Mouse (Mus musculus): ENCODE measurements around the gene Trio.

Gene Trio

GRCm38 (mm10) chr15:27886992-27887391 is 138.7 kb downstream of the Trio start:
- no peak for DNase-seq (ENCODE audit: extremely low read depth, low read depth, low spot score)

DNA sequence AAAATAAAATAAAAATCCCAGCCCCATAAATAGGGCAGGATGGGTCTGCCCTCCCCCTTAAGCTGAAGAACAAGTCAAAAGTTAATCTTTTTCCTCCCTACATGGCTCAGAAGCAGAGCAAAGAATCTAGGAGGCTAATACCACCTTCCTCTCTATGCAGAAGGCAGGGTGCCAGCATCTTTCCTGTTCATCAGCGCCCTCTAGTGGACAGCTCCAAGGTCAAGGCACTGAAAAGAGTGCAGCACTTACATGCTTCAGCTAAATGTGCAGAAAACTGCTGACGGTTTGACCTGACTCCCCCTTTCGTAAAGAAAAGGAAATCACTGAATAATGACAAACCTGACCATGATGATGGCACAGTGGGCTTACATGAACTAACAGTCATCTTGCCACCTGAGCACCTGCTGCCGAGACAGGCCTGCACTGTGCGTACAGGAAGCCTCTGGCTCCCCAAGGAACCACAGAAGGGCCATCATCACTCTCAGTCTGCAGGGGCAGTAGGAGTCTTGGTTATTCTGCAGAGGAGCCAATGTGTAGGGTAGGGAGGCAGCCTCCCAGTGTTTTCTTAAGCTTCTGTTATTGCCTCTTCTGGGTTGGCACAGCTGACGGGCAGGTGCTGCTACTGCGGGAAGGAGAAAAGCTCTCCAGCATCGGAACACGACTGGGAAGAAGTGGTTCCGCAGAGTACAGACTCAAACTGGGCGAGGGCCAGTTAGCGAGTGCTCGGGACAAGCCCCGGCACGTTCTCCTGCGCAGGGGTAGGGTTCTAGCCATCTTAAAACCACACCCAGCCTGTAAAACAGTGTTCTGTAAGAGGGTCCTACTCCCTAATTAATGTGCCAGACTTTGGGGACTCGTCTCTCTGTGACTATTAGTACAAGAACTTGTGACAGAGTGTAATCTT is 141.0 kb downstream of the Trio start:
- no peak for DNase-seq (ENCODE audit: extremely low read depth, low read depth, low spot score)

GRCm38 (mm10) chr15:27883881-27884280 is 141.8 kb downstream of the Trio start:
- DNase-seq (ENCODE audit: extremely low read depth, low read depth, low spot score): no peak

GRCm38 (mm10) chr15:27882898-27883297 is 142.8 kb downstream of the Trio start:
- no peak for DNase-seq (ENCODE audit: extremely low read depth, low read depth, low spot score)

- no peak for DNase-seq (ENCODE audit: extremely low read depth, low read depth, low spot score)
These were observed 147.8 kb downstream of the Trio start for GRCm38 (mm10) chr15:27877831-27878230.

GRCm38 (mm10) chr15:27876327-27876726 is 149.3 kb downstream of the Trio start:
- DNase-seq (ENCODE audit: extremely low read depth, low read depth, low spot score): no peak

- DNase-seq (ENCODE audit: extremely low read depth, low read depth, low spot score): no peak
These were observed 149.9 kb downstream of the Trio start for GRCm38 (mm10) chr15:27875753-27876152.

DNA sequence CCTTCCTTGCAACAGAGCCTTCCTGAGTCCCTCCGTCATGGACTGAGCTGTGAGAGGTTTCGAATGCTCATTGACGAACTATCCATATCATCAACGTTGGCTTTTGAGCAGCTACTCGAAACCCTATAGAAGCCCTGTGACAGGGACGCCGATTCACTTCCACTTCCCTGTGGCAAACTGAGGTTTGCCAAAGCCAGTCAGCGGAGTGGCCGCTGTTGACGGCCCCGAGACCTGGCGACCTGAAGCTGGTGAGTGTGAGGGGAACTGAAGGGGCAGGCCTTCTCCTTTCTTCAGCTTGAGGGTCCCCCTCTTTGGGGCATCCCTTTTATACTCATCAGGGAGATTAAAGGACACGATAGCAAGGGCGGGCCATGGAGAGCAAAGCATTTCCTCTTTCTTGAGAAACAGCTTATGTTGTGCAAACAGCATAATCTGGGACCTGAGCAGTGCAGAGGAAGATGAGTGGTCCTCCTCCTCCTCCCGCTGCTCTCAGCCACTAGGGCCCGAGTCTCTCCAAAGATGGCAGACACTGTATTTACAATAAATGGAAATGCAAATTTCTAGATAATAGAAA is 151.8 kb downstream of the Trio start:
- DNase-seq (ENCODE audit: extremely low read depth, low read depth, low spot score): no peak

- DNase-seq (ENCODE audit: extremely low read depth, low read depth, low spot score): no peak
These were observed 153.4 kb downstream of the Trio start for GRCm38 (mm10) chr15:27872286-27872685.

GRCm38 (mm10) chr15:27871708-27872107 is 153.9 kb downstream of the Trio start:
- DNase-seq (ENCODE audit: extremely low read depth, low read depth, low spot score): no peak

GRCm38 (mm10) chr15:27871260-27871659 is 154.4 kb downstream of the Trio start:
- DNase-seq (ENCODE audit: extremely low read depth, low read depth, low spot score): no peak

- DNase-seq (ENCODE audit: extremely low read depth, low read depth, low spot score): no peak
These were observed 156.6 kb downstream of the Trio start for GRCm38 (mm10) chr15:27869001-27869400.

GRCm38 (mm10) chr15:27867831-27868230 is 157.8 kb downstream of the Trio start:
- no peak for DNase-seq (ENCODE audit: extremely low read depth, low read depth, low spot score)

GRCm38 (mm10) chr15:27866471-27866870 is 159.2 kb downstream of the Trio start:
- DNase-seq (ENCODE audit: extremely low read depth, low read depth, low spot score): no peak

- no peak for DNase-seq (ENCODE audit: extremely low read depth, low read depth, low spot score)
These were observed 159.6 kb downstream of the Trio start for GRCm38 (mm10) chr15:27866053-27866452.

- DNase-seq (ENCODE audit: extremely low read depth, low read depth, low spot score): no peak
These were observed 161.3 kb downstream of the Trio start for GRCm38 (mm10) chr15:27864397-27864796.

DNA sequence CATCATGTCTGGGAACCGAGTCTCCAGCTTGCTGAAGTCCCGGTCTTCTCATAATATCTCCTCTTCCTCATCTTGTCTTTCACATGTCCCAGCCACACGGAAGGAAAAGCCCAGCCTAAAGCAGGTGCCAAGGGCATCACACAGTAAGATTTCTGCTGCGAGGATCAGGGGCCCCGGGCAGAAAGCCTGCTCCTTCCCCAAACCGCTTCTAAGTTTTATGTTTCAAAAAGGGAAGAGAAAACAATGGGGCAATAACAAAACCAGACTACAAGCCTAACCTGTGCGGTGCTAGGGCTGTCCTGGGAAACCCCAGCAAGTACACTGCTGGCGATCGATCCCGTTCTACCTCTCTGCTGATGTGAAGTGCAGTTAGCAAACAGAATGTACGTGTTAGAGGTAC is 162.7 kb downstream of the Trio start:
- no peak for DNase-seq (ENCODE audit: extremely low read depth, low read depth, low spot score)

DNA sequence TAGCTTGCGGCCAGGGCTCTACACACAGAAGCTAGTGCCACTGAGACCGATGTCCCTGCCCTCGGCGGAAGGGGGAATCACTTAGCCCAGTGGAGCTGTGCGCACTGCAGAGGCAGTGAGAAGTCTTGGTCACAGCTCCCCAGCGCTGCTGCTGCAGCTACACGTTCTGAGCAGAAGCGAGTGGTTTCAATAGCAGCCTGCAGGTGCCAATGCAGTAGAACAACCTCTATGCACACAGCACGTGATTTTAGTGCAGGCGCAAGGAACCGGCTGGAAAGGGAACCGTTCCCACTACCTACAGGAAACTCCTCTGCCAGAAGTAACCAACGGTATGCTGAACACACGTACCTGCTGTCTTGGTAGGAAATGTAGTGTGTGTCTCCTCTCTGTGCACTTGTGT is 165.2 kb downstream of the Trio start:
- DNase-seq (ENCODE audit: extremely low read depth, low read depth, low spot score): no peak

DNA sequence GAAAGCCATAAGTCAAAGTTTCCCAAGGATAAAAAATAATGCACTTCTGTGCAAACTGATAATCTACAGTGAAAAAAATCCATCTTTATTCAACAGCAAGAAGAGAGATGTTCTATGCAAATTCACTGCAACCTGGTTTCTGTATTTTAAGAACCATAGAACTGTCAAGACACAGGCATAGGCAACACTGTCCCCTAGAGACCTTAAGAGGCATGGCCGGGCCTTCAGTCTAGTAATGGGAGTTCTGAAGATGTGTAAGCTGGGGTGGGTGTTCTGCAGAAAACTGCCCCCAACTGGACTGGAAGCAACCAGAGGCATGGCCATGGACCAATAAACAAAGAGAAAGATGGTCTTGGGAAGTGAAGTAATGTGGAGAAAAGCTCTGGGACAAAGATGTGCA is 166.1 kb downstream of the Trio start:
- DNase-seq (ENCODE audit: extremely low read depth, low read depth, low spot score): no peak

- no peak for DNase-seq (ENCODE audit: extremely low read depth, low read depth, low spot score)
These were observed 166.5 kb downstream of the Trio start for GRCm38 (mm10) chr15:27859115-27859514.

GRCm38 (mm10) chr15:27858179-27858819 is 167.3 kb downstream of the Trio start:
- DNase-seq (ENCODE audit: extremely low read depth, low read depth, low spot score): no peak

DNA sequence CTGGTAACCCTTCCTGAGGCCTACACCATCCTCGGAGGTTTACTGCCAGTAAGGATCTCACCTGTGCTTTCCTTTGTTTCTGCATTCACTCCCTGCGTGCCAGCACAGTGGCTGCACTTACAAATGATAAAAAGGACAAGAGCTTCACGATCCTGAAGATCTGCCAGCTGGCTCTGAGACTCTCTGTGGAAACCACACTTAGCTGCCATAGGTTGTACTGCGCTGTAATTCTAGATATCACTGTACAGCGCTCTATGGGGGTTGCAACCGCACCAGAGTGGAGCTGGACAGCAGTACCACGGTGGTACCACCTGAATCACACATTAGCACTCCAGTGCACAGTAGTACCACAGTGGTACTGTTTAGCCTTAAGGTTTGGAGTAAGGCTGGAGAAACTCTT is 168.4 kb downstream of the Trio start:
- peak; percentile 16 for DNase-seq (ENCODE audit: extremely low read depth, low read depth, low spot score)
